Mouse (Mus musculus): Measurements from ENCODE around the gene Spn. TPM values are rescaled to one million over a fixed set of nuclear protein-coding genes. Genes with fewer than 3 reads are reported as not detected.
A peak's percentile ranks its signal among the peaks of the same experiment; 100 is the strongest.

Gene Spn
- polyA plus RNA-seq, 1 experiment from 2014 or later = 8.2 TPM

DNA sequence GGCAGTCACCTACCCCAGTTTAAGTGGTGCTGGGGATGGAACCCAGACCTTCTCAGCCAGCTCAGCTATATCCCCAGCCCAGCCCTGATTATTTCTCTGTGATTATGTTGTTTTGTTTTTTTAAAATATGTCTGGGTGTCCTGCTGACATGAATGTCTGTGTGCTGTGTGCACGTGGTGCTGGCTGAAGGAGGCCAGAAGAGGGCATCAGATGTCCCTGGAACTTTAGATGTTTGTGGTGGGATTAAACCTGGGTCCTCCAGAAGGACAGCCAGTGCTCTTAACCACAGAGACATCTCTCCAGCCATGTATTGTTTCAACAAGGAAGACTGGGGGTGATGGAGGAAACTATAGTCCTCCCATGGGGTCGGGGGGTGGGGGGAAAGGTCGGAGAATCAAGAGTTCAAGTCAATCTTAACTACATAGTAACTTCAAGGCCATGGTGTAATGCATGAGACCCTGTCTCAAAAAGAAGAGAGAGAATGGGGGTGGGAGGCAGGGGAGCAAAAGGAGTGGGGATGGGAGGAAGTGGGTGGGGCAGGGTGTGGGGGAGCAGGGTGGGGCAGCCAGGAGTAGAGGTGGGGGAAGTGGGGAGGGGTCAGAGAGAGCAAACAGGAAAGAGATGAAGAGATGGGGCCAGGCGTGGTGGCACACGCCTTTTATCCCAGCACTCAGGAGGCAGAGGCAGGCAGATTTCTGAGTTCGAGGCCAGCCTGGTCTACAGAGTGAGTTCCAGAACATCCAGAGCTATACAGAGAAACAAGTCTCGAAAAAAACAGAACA is 3.2 kb upstream of the Spn start:
- Histone ChIP-seq H3K4me2 (no peak overlapping the region), H3K4me1 (replicated peaks) (peaks cover 97% of the 10 kb centered on the region), H3K9me3 (replicated peaks) (no peaks in the 10 kb centered on the region), H3K9ac (no peak overlapping the region), H3K27me3 (no peaks in the 10 kb centered on the region), H3K4me3 (replicated peaks) (no peak overlapping the region), H3K27ac (peak overlapping the region; percentile 94), H3K36me3 (0 out of 2 replicates have a peak, but pooled peaks cover 8% of the 10 kb centered on the region)
- ATAC-seq (ENCODE audit: low read depth) = no peak
- DNase-seq = no peak
- 26% methylated on average over 7 of the region's 7 CpGs for WGBS (ENCODE audit: insufficient replicate concordance)

DNA sequence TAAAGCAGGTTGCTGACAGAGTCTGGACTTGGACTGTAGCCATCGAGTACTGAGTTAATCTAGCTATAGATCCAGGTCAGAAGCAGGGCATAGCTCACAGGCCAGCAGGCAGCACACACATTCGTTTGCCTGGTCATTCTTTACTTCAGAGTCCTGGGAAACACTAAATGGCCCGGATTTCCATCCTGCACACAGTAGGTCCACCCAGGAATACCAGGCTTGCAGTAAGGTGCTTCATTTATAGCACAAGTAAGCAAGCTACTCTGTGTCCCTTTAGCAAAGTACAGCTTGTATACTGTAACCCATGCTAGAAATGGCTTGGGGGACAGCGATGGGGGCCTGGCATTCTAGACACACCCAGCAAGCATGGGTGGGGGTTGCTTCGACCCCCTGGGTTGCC is 1.9 kb upstream of the Spn start:
- peak; percentile 45 for ATAC-seq (ENCODE audit: low read depth)
- Histone ChIP-seq H3K9ac (peak overlapping the region; percentile 57), H3K4me2 (peak overlapping the region; percentile 50)

DNA sequence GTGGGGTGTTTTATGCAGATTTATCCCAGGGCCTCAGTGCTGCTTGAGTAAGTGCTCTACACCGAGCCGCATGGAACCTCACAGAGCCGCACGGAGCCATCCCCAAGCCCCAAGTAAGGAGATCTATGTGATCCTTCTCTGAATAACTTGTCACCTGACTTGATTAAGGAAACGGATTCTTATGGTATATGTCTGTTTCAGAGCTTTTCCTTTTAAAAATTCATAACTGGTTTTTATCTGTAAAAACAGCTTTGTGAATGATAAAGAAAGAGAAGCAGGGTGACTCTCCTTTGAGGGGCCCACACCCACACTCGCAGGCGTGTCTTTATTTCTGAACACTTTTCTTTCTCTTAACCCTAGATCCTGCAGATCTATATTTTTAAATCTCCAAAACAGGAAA is 1.5 kb upstream of the Spn start:
- Histone ChIP-seq H3K27me3 (no peaks in the 10 kb centered on the region), H3K36me3 (peaks cover 8% of the 10 kb centered on the region; the same call in 1 of the 2 replicates), H3K4me3 (replicated peaks) (no peak overlapping the region), H3K9me3 (replicated peaks) (no peaks in the 10 kb centered on the region), H3K4me2 (peak overlapping the region; percentile 50), H3K27ac (peak overlapping the region; percentile 94), H3K4me1 (replicated peaks) (peaks cover 99% of the 10 kb centered on the region), H3K9ac (peak overlapping the region; percentile 57; the same call in 1 of the 2 replicates)
- DNase-seq (no peak), ATAC-seq (ENCODE audit: low read depth) (peak; percentile 72)
- WGBS (ENCODE audit: insufficient replicate concordance) = 24% methylated on average over 7 of the region's 7 CpGs

More for the DNA sequence above, 1.9 kb upstream of the Spn start:
- Histone ChIP-seq H3K27me3 (no peaks in the 10 kb centered on the region), H3K36me3 (0 out of 2 replicates have a peak, but pooled peaks cover 8% of the 10 kb centered on the region), H3K9me3 (replicated peaks) (no peaks in the 10 kb centered on the region), H3K27ac (peak overlapping the region; percentile 94), H3K4me1 (replicated peaks) (peaks cover 99% of the 10 kb centered on the region), H3K4me3 (replicated peaks) (no peak overlapping the region)
- no peak for DNase-seq
- WGBS (ENCODE audit: insufficient replicate concordance) = 16% methylated on average over 5 of the region's 5 CpGs

DNA sequence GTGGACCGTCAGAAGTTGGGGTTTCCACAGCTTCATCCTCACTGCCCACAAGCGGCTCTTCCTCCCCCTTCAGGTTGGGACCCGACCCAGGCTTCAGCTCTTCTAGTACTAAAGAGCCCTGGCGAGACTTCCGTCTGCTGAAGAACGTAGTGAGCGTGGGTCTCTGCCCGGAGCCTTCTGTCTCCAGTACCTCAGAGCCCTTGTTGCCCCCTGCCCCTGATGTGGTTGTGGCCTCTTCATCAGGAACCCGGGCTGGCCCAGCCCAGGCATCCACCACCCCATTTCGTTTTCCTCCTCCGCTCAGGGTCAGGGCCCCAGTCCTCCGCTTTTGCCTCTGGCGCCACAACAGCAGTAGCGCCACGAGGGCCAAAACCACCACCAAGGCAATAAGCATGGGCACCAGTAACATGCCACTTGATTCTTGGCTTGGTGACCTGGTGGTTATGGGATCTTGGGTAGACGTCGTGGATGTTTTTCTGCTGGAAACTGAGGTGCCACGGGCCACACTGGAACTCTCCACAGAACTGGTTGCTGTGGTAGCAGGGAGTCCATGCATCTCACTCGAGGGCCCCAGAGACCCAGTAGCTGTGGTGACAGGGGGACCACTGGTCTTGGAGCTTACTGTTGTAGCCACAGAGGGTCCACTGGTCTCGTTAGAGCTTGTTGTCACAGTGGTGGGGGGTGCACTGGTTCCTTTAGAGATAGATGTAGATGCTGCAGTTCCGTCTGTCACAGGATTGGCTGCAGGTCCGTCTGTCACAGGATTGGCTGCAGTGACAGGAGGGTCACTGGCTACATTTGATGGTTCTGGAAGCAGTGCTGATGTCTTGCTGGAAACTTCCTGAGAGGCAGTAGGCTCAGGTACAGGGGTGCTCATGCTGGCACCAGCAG is 1.2 kb downstream of the Spn start:
- peaks cover 14% of the 10 kb centered on the region; the same call in 1 of the 2 replicates for H3K36me3 ChIP-seq
- H3K4me1 ChIP-seq (replicated peaks) = peaks cover 85% of the 10 kb centered on the region
- H3K9me3 ChIP-seq (replicated peaks) = no peaks in the 10 kb centered on the region
- peak overlapping the region; percentile 66 for H3K4me2 ChIP-seq
- DNase-seq (no peak), ATAC-seq (ENCODE audit: low read depth) (no peak)
- no peaks in the 10 kb centered on the region for H3K27me3 ChIP-seq
- H3K9ac ChIP-seq = peak overlapping the region; percentile 64
- peak overlapping the region; percentile 49 for H3K4me3 ChIP-seq (replicated peaks)
- 61% methylated on average over 22 of the region's 22 CpGs for WGBS (ENCODE audit: insufficient replicate concordance)
- H3K27ac ChIP-seq = peak overlapping the region; percentile 92

DNA sequence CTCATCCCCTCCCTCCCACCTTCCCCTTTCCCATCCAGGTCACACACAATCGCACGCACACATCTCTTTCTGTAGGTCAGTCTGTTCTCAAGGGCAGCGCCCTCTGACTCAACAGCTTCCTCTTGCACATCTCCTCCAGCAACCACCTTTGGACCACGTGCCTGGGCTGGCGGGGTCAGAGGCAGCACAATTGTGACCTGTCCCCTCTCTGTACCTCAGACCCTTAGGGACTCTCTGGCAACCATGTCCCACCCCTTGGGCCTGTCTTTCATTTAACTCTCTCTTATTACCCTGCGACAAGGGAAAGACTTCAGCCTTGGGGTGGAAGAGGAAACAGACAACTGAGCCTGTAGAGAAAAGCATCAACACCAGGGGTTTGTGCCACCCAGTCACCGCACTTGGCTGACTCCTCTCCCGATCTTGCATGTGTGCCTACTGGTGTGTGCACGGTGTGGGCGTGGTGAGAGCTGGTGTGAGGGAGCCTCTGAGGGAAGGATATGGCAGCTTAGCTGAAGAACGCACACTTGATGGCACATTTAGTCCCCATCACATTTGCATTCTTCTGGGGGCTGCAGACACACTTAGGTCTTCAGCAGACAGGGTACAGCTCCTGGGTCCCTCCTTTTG is 2.7 kb downstream of the Spn start:
- 46% methylated on average over 11 of the region's 11 CpGs for WGBS (ENCODE audit: insufficient replicate concordance)
- H3K27ac ChIP-seq = peak overlapping the region; percentile 48
- peaks cover 72% of the 10 kb centered on the region for H3K4me1 ChIP-seq (replicated peaks)
- H3K9me3 ChIP-seq (replicated peaks) = no peaks in the 10 kb centered on the region
- H3K27me3 ChIP-seq = no peaks in the 10 kb centered on the region
- peaks cover 14% of the 10 kb centered on the region; the same call in 1 of the 2 replicates for H3K36me3 ChIP-seq
- no peak for DNase-seq
- H3K4me3 ChIP-seq (replicated peaks) = peak overlapping the region; percentile 49
- H3K4me2 ChIP-seq = peak overlapping the region; percentile 66
- no peak for ATAC-seq (ENCODE audit: low read depth)
- peak overlapping the region; percentile 64; the same call in 1 of the 2 replicates for H3K9ac ChIP-seq

DNA sequence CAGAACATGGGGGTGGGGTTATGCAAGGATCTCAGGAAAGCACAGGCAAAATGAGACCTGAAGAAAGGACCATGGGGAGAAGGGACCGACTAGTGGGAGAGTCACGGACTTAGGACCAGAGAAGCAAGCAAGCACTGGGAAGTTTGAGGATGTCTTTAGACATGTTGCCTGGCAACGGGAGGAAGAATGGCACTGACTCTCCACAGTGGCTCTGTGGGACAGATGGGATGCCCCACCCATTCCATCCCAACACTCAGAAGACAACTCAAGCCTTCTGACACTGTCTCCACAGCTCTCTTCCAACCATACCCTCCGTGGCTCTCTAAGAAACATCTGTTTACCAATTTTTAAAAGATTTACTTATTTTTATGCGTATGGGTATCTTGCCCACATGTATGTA is 4.5 kb downstream of the Spn start:
- 66% methylated on average over 5 of the region's 5 CpGs for WGBS (ENCODE audit: insufficient replicate concordance)

DNA sequence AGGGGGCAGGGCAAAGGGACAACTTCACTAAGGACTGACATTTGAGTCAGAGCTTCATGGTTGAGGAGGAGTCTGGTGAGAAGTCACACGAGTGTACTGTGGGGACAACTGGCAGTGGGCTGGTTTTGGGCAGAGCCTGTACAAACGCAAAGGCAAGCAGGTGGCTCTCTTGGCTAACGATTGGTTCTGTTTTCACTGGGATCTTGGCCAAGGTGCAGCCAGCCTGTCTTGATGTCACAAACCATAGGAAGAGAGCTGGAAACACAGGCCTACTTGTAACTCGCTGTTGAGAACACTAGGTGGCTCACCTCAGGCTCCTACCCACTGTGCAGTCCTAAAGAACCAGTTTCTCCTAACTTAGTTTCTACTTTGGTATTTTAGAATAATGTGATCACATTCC is 8.0 kb downstream of the Spn start:
- DNase-seq (no peak), ATAC-seq (ENCODE audit: low read depth) (peak; percentile 55)
- Histone ChIP-seq H3K9me3 (replicated peaks) (0 out of 2 replicates have a peak, but pooled peaks cover 1% of the 10 kb centered on the region), H3K4me1 (replicated peaks) (peaks cover 29% of the 10 kb centered on the region), H3K27me3 (no peaks in the 10 kb centered on the region), H3K27ac (no peak overlapping the region; the same call in 1 of the 2 replicates), H3K4me3 (replicated peaks) (no peak overlapping the region), H3K36me3 (peaks cover 6% of the 10 kb centered on the region; the same call in 1 of the 2 replicates), H3K4me2 (no peak overlapping the region), H3K9ac (peak overlapping the region; percentile 7; the same call in 1 of the 2 replicates)
- 25% methylated on average over 4 of the region's 4 CpGs for WGBS (ENCODE audit: insufficient replicate concordance)

More for the DNA sequence above, 4.5 kb downstream of the Spn start:
- H3K9ac ChIP-seq = no peak overlapping the region
- H3K4me2 ChIP-seq = no peak overlapping the region
- H3K27ac ChIP-seq = no peak overlapping the region; the same call in 1 of the 2 replicates
- H3K4me1 ChIP-seq (replicated peaks) = peaks cover 64% of the 10 kb centered on the region
- H3K36me3 ChIP-seq = peaks cover 14% of the 10 kb centered on the region; the same call in 1 of the 2 replicates
- no peak overlapping the region for H3K4me3 ChIP-seq (replicated peaks)
- DNase-seq = no peak
- no peaks in the 10 kb centered on the region for H3K27me3 ChIP-seq
- ATAC-seq (ENCODE audit: low read depth) = no peak
- no peaks in the 10 kb centered on the region for H3K9me3 ChIP-seq (replicated peaks)

DNA sequence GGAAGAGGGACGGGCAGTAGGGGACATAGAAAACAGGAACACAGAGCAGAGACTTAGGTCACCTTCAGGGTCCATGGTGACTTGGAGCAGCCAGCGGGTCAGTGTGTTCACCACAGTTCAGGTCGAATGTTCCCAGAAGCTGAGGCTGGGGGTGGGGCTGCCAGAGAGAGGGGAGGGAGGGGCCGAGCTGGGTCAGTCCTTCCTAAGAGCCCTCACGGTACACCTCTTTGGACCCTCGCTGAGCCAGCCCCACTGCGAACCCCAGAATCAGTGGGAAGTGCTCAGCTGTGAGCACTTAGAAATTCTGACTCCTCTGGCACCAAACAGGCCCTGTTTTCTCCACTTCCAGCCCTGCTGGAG is 15.7 kb downstream of the Spn start, which contains the start of gene Qprt:
TSS of gene Qprt (minus strand) at position 316 of the 360 bp plus-strand sequence.
- Histone ChIP-seq H3K4me1 (replicated peaks) (peaks cover 41% of the 10 kb centered on the region), H3K36me3 (0 out of 2 replicates have a peak, but pooled peaks cover 5% of the 10 kb centered on the region), H3K4me3 (replicated peaks) (peak within 1 kb of the TSS; percentile 48), H3K4me2 (peak within 1 kb of the TSS; percentile 44), H3K27me3 (0 out of 2 replicates have a peak, but pooled peaks cover 4% of the 10 kb centered on the region), H3K9ac (peak within 1 kb of the TSS; percentile 50), H3K9me3 (replicated peaks) (0 out of 2 replicates have a peak, but pooled peaks cover 4% of the 10 kb centered on the region), H3K27ac (peak within 1 kb of the TSS; percentile 80)
- peak; percentile 64 for ATAC-seq (ENCODE audit: low read depth)
- DNase-seq = no peak
- WGBS (ENCODE audit: insufficient replicate concordance) = 36% methylated on average over 7 of the region's 7 CpGs

DNA sequence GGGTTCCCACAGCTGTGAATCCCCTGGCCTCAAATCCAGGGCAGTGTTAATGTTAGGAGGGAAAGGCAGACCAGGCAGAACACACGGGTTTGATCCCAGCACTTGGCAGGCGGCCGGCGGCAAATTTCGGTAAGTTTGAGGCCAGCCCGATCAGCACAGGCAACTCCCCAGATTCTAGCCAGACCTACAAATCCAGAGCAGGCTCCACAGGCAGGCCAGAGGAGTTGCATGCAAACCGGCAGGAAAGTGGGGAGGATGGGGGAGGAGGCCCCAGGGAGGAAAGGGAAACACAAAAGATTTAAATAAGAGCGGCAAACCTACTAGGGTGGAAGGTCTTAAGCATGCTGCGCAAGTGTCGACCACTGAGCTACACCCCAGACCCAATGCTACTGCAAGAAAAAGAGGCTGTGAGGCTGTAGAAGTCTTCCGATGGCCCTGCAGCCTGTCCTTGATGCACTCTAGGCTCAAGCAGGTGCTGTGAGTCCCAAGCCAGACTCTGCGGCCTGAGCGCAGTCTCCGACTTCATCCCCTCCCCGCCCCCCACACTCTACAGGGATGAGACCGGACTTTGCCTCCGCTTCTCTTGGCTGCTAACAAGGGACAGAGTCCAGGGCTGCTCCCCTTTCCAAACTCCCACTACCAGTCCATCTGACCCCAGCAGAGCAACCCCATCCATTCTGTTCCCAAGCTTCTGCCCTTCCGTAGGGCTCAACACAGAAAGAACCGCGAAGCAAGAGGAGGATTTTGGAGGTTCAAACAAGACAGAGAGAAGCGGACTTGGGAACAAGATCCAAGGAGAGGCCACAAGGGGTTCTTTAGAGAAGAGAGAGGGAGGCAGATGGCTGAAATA is 16.3 kb downstream of the Spn start:
- H3K36me3 ChIP-seq = 0 out of 2 replicates have a peak, but pooled peaks cover 5% of the 10 kb centered on the region
- DNase-seq (no peak), ATAC-seq (ENCODE audit: low read depth) (peak; percentile 75)
- peak overlapping the region; percentile 44 for H3K4me2 ChIP-seq
- H3K9ac ChIP-seq = peak overlapping the region; percentile 50
- 48% methylated on average over 21 of the region's 21 CpGs for whole genome bisulfite sequencing (ENCODE audit: insufficient replicate concordance)
- 0 out of 2 replicates have a peak, but pooled peaks cover 4% of the 10 kb centered on the region for H3K27me3 ChIP-seq
- H3K27ac ChIP-seq = peak overlapping the region; percentile 80
- H3K4me3 ChIP-seq (replicated peaks) = peak overlapping the region; percentile 48
- peaks cover 47% of the 10 kb centered on the region for H3K4me1 ChIP-seq (replicated peaks)
- 0 out of 2 replicates have a peak, but pooled peaks cover 4% of the 10 kb centered on the region for H3K9me3 ChIP-seq (replicated peaks)

All from liver, embryonic 13.5 days (tissue).